Mouse (Mus musculus): ENCODE measurements around the gene Pdcd10. TPM values are rescaled to one million over a fixed set of nuclear protein-coding genes. Genes with fewer than 3 reads are reported as not detected.

Gene Pdcd10
- 45.0 and 54.2 TPM in 2 replicates for polyA plus RNA-seq (2015; fragmentation: Nextera tagmentation; extraction: Ambion mirVana)

DNA sequence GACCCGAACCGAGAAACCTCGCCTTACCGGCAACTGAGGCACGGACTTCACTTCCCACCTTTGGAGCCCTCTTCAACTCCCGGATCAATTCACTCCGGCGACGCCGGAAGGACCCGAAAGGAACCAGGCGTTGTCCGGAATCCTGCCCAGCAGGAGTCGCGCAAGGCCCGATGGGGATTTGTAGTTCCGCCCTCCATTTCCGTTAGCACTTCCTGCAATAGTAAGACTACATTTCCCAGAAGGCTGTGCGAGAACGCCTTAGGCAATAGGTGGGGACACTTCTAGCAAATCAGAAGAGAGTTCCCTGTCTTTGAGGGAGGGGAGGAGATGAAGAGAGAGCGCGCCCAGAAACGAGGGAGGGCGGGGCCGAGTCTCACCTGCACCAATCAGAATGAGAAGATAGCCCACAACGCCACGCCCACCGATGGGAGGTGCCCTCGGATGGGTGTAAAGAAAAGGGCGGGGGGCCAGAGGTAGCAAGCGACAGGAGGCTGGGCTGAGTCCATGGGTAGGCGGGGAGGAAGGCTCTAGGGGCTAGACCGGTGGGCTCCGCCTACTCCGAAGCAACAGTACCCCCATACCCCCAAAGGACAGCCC is at the start of gene Pdcd10:
TSS of gene Pdcd10 (minus strand) at position 162 of the 597 bp plus-strand sequence.

DNA sequence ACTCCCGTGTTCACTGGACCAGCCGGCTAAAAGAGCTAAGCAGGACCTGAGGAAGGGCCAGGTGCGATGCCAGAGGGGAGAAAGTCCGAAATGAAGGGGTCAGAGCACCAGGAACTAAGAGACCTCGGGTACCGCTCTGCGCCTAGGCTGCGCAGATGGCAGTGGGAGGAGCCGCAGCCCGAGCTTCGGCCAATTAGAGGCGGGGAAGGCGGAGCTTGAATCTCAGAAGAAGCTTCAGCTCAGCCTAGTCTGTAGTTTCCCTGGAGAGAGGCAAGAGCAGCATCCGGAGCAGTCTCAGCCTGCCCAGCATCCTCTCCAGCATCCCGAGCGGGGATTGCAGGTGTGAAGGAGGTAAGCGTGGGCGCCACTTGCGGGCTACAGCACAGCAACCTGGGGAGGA is 636 bp upstream of the Pdcd10 start, which contains the start of gene Serpini1:
TSS of gene Serpini1 (plus strand) at position 256 of the 400 bp plus-strand sequence.

DNA sequence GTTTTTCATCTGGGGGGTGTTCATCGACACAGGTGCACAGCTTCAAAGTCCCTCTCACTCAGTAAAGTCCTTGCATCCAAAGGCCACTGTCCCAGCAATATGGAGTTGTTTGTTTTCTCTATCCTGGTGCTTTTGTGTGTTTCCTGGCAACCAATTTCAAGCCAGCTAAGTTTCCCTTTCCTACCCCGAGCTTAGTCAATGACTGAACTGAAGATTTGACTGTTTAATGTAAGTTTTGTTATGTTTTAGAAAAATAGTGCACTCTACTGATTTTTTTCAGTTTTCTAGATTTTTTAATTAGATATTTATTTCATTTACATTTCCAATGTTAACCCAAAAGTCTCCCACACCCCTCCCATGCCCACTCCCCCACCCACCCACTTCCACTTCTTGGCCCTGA is 74.6 kb downstream of the Pdcd10 start, which contains the start of gene Wdr49:
TSS of gene Wdr49 (minus strand) at position 101 of the 400 bp plus-strand sequence.

Other genes with a start within 250 kb of the Pdcd10 start
- not detected in 2 replicates for gene Wdr49, start 74.7 kb downstream of the Pdcd10 start, polyA plus RNA-seq (2015; fragmentation: Nextera tagmentation; extraction: Ambion mirVana)
- 1.00 and 1.0 TPM in 2 replicates for gene Serpini1, start 691 bp upstream of the Pdcd10 start, polyA plus RNA-seq (2015; fragmentation: Nextera tagmentation; extraction: Ambion mirVana)
- not detected in 2 replicates for gene Gm29133, start 191.3 kb upstream of the Pdcd10 start, polyA plus RNA-seq (2015; fragmentation: Nextera tagmentation; extraction: Ambion mirVana)

All from skeletal muscle tissue, postnatal 0 days (tissue).